8 mouse cellular contexts compared by ENCODE assay signal in the genomic region with DNA sequence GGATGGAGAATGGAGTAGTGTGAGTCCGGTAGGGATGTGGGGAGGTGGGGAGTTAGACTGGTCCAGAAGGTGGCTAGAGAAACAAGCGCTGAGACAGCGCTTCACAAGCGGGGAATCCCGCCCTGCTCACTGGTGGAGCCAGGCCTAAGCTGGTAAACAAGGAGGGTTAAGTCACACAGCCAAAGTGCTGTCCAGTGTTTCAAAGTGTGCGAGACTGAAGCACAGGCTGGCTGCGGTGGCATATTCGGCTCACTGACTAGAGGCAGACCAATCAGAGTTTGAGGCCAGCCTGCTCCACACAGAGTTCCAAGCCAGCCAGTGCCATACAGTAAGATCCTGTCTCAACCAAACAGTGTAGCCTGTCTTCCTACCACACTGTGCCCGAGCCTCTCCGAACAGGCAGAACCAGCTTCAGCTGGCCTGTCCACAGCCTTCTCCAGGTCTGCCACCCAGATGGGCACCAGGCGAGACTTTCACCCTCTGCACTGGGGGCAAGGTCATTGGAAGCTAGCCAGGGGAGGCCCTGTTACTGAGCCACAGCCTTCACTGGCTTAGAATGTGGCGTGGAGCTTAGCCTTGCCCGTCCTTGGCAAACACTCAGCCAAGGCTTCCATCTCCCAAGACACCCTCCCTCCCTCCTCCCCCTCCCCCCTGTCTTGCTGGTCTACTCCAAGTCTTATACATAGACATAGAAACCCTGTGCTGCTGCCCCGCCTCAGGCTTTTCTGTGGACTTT.
A peak's percentile ranks its signal among the peaks of the same experiment; 100 is the strongest.
DNase-seq lines count a peak whose midpoint lies in the region; ATAC-seq and TF ChIP-seq lines count a peak whose summit lies in the region.

No protein-coding gene starts in this region.

- peak; percentile 40 for ATAC-seq in kidney, embryonic 16.5 days (ENCODE audit: low FRiP score, low TSS enrichment)

- no peak overlapping the region for H3K4me3 ChIP-seq in heart, adult 2 months
- no peak overlapping the region for H3K4me3 ChIP-seq in kidney, embryonic 16.5 days (ENCODE audit: low read length)

- no peak overlapping the region for H3K4me2 ChIP-seq in kidney, embryonic 16.5 days (replicated peaks; ENCODE audit: low read depth, low read length)

- no peaks in the 10 kb centered on the region for H3K9me3 ChIP-seq in kidney, embryonic 16.5 days (ENCODE audit: low read length)

- TF ChIP-seq POLR2A in heart, adult 2 months (IDR thresholded peaks at IDR 0.05; ENCODE audit: insufficient read depth, low read depth, low read length), result peak; percentile 47; the same call in 1 of the 2 replicates

- intact Hi-C loops in heart, adult 2 months (cut with DNase I), result no loop called here

- H3K9ac ChIP-seq in heart, adult 2 months (ENCODE audit: low read depth, low read length), result peak overlapping the region; percentile 10; the same call in 1 of the 2 replicates
- peak overlapping the region; percentile 35; the same call in 1 of the 2 replicates for H3K9ac ChIP-seq in kidney, embryonic 16.5 days (replicated peaks; ENCODE audit: low read length)

- no peaks in the 10 kb centered on the region for H3K79me2 ChIP-seq in heart, adult 2 months (replicated peaks; ENCODE audit: control insufficient read depth, insufficient read depth, low read length)

- 69% methylated on average over 14 of the region's 14 CpGs for WGBS in heart, adult 2 months
- 69% methylated on average over 14 of the region's 14 CpGs for WGBS in kidney, embryonic 16.5 days

- peak; percentile 34 to 57 for DNase-seq in lung, adult 18-20 months
- DNase-seq in lung, postnatal 14 days, result no peak
- peak; percentile 92 for DNase-seq in adrenal gland, postnatal 10 days
- peak in 1 of 2 experiments; percentile 63 for DNase-seq in heart, adult 2 months
- DNase-seq in T-cell, adult 2 months (ENCODE audit: low spot score), result no peak
- DNase-seq in right cerebral cortex, adult 2 months (ENCODE audit: low spot score in 2 of 2), result no peak
- DNase-seq in layer of hippocampus, postnatal 10 days (ENCODE audit: low spot score in 2 of 2), result no peak

- no peak for TF ChIP-seq EP300 in heart, adult 2 months (IDR thresholded peaks at IDR 0.05; ENCODE audit: insufficient read depth, low read depth, low read length)

- peak overlapping the region; percentile 95 for H3K27ac ChIP-seq in heart, adult 2 months
- peak overlapping the region; percentile 54 for H3K27ac ChIP-seq in kidney, embryonic 16.5 days (ENCODE audit: low read length)

- H3K36me3 ChIP-seq in heart, adult 2 months (ENCODE audit: control insufficient read depth, insufficient read depth, low read length), result no peaks in the 10 kb centered on the region
- H3K36me3 ChIP-seq in kidney, embryonic 16.5 days (ENCODE audit: insufficient read depth, low read length), result no peaks in the 10 kb centered on the region

- H3K27me3 ChIP-seq in heart, adult 2 months (ENCODE audit: control insufficient read depth, insufficient read depth, low read length), result no peaks in the 10 kb centered on the region
- no peaks in the 10 kb centered on the region for H3K27me3 ChIP-seq in kidney, embryonic 16.5 days (ENCODE audit: insufficient read depth, low read length)

- TF ChIP-seq CTCF in heart, adult 2 months (IDR thresholded peaks at IDR 0.05), result no peak

- H3K4me1 ChIP-seq in heart, adult 2 months (ENCODE audit: control insufficient read depth, insufficient read depth, low read length), result peaks cover 17% of the 10 kb centered on the region
- H3K4me1 ChIP-seq in kidney, embryonic 16.5 days (ENCODE audit: insufficient read depth, low read length), result peaks cover 44% of the 10 kb centered on the region

Comparison
In these comparisons a context has a peak if more than half of its experiments do, and no peak if none do; other contexts are left out.
1. DNase-seq: peak in lung, adult 18-20 months (2 of 2) and adrenal gland, postnatal 10 days (single experiment); none in lung, postnatal 14 days (single experiment), T-cell, adult 2 months (single experiment), right cerebral cortex, adult 2 months (0 of 2) and layer of hippocampus, postnatal 10 days (0 of 2).